Mouse (Mus musculus): ENCODE measurements around the gene Paqr8.
"Not testable (repeated sequence)": the region's sequence is repeated elsewhere in the genome, so short reads cannot be mapped to it uniquely, and the experiment has no call there.

Paqr8 gene

DNA sequence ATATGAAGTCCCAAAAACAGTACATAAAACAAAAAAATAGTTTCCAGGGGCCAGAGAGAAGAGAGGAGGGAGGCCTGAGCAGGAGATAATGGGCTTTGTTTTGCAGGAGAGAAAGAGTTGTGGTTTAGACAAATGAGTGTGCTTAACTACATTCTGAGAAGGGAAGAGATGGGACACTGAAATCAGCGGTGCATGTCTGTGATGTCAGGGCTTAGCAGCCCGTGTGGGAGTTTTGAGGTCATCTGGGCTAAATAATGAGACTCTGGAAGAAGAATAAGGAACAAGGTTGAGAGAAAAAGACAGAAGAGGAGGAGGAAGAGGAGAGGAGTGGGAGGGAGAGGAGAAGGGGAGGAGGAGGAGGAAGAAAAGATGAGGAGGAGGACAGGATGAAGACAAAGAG is 21.7 kb downstream of the Paqr8 start:
- no peak for DNase-seq (ENCODE audit: low read depth, low spot score)

DNA sequence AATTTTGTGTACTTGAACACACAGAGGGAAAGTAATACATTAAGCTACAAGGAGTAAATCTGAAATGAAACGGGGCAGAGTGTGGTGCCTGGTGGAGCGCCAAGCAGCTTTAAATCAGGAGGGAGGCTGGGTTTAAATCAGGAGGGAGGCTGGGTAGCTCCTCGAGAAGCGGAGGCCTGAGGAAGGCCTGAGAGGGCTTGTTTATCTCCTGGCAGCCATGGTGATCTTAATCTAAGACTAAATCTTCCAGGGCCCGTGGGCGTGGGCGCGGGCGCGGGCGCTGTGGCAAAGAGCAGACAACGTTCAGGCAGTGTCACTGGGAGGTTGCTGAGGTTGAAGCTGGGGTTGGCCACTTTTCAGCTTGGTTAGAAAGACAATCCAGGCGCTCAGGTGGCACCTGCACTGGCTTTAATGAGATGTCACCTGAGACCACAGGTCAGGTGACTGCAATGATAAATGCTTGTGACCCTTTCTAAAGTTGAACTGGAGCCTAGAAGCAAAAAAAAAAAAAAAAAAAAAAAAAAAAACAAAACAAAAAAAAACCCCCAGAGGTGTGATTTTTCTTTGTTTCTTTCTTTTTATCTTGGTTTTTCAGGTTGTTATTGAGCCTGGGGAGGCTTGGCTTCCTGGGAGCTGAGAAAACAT is 22.2 kb downstream of the Paqr8 start:
- no peak for DNase-seq (ENCODE audit: low read depth, low spot score)

DNA sequence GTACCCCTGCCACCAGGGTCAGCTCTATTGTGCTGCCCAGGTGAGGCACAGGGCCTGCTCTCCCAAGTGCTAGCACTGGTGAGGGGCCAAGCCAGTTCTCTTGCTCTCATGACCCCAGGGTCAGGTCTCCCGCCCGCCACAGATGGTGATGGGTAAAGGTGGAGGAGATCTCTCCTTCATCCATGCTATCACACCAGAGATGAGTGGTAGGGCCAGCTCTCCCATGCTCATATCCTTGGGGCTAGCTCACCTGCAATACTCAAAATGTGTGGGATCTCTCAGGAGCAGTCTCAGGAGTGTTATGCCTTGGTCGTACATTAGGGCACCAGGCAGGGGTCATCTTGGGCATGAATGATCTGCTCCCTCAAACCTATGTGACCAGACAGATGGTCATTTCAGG is 24.4 kb downstream of the Paqr8 start:
- no peak for DNase-seq (ENCODE audit: low read depth, low spot score)

DNA sequence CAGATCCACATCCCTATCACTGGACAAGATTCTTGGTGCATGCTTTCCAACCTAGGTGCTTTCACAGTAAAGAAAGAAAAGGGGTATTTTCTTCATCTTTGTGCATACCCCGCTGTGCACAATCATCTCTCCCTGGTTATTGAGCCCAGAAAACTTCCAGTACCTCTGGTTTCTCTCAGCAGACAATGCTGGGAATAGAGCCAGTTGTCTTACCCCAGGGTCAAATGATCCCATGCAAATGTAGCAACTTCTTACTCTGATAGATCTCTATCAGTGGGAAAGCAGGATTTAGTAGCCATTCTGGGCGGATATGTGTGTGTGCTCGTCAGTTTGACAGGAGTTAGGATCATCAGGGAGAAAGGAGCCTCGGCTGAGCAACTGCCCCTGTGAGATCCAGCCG is 25.2 kb downstream of the Paqr8 start:
- no peak for DNase-seq (ENCODE audit: low read depth, low spot score)

DNA sequence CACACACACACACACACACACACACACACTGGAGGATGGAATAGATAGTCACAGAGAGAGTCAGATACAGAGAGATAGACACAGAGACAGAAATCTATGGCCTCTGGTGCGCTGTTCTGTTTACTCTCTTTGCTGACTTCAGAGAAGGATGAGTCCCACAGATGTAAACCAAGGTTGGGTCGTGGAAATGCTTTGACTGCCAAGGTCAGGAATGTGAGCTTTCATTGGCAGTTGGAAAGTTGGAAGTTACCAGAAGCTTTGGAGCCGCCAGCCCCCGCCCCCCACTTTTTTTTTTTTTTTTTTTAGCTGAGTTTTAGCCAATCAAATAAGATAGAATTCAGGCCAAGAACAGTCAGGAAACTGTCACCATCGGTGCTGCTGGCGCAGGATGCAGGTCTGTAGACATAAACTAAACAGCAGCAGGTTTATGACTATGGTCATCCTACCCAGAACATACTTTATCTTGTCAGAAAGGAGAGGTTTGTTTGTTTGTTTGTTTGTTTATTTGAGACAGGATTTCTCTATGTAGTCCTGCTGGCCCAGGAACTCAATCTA is 27.2 kb downstream of the Paqr8 start:
- DNase-seq (ENCODE audit: low read depth, low spot score): no peak

DNA sequence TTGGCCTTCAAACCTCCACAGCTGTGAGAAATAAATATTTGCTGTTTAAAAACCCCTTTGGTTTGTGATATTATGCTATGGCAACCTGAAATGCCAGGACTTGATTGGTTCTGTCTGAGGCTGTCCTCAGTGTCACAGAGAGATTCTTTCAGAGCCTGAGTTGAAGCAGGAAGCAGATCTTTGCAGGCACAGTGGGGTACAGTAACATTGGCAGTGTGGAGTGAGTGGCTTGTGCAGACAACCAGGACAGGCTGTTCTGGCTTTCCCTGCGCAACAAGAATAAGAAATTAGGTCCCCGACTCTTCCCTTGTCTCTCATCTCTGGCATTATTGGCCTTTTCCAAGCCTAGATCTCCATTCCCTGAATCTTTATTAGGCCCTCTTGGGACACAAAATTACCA is 29.3 kb downstream of the Paqr8 start:
- no peak for DNase-seq (ENCODE audit: low read depth, low spot score)

DNA sequence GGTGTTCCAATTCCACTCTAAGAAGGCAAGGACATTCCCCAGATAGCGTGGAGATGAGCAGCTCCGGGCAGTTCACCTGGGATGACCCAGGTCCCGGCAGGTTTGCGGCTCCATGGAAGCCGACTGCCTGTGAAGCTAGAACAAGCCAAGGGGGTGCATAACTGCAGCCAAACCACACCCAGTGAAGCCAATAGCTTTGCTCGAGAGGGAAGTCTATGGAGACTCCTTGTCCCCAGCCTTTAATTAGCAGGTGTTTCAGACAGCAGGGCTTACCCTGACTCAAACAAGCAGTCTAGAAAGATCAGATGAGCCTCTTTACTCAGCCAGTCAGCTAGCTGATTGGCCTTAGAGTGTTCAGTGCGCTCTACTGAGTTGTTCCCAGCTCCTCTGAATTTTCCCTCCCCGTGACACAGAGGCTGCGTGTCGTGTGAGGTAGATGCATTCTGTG is 30.7 kb downstream of the Paqr8 start:
- no peak for DNase-seq (ENCODE audit: low read depth, low spot score)

DNA sequence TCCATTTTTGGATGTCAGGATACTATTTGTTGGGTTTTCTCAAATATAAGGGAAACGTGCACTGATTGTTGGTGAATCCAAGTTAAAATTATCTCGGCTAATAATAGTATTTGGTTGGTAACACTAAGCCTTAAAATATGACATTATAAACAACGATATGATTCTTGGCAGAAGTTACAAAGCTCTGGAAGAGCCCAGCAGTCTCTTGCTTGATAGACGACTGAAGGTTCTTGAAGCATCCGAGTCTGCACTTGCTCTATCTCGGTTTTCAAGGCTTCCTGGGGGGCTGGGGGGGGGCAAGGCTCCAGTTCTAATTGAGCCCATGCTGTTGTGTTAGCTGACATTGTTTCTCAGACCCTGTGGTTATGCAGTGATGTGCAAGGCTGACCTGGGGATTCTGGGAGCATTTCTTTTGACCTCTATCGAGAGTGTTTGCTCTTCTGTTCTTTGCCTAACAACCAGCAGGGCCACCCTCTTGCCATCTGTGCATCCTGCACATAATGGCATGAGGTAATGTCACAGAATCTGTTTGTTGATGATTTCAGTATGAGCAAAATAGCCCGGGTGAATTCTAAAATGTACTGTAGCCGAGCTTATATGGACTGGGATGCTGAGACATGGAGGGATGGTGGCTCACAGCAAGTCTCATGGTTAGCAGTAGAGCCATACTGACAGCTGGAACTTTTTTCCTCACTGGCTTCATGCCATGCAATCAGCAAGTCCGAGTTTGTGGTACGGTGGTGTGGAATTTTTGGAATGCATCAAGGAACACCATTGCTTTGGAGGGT is 32.4 kb downstream of the Paqr8 start:
- no peak for DNase-seq (ENCODE audit: low read depth, low spot score)

DNA sequence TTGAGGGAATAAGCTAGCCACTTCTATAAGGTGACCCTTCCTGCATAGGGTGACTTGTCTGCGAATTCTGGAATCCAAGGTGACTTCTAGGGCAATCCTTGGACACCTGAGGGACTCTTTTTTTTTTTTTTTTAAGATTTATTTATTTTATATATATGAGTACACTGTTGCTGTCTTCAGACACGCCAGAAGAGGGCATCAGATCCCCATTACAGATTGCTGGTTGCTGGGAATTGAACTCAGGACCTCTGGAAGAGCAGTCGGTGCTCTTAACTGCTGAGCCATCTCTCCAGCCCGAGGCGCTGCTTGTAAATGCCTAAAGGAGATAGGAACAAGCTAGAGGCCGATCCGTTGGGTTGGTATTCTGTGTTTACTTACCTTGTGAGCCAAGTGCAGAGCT is 34.9 kb downstream of the Paqr8 start:
- not testable (repeated sequence) for DNase-seq (ENCODE audit: low read depth, low spot score)

DNA sequence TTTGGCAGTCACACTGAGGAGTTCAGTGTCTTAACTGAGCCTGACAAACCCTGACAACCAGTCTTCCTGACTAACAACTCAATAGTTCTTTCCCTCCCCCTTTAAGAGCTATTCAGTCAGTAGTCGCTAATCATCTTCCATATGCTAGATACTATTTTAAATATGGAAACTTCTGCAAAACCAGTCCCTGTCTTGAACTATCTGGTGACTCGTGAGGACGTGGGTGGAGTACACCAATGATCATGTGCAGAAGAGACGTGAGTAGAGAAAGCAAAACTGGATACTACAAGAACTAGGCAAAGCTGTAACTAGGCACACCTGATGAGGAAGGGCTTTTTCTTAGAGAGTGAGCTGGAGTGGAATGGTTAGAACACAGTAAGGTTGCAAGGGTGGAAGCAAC is 35.5 kb downstream of the Paqr8 start:
- DNase-seq (ENCODE audit: low read depth, low spot score): no peak

DNA sequence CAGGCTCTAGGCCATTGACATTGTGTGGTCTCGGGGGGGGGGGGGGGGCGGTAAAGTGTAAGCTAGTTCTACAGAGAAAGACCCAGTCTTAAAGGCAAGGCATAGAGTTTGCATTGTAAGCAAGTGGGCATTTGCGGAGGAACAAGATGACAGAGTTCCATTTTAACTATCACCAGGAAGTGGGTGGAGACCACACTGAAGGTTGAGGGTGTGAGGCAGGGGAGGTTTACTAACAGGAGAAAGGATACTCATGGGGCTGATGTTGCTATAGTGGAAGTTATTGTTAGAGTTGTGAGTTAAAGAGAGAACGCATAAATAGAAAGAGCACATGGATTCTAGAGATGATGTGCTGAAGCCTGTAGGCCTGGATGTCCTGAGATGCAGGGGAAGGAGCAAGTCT is 36.0 kb downstream of the Paqr8 start:
- no peak for DNase-seq (ENCODE audit: low read depth, low spot score)

DNA sequence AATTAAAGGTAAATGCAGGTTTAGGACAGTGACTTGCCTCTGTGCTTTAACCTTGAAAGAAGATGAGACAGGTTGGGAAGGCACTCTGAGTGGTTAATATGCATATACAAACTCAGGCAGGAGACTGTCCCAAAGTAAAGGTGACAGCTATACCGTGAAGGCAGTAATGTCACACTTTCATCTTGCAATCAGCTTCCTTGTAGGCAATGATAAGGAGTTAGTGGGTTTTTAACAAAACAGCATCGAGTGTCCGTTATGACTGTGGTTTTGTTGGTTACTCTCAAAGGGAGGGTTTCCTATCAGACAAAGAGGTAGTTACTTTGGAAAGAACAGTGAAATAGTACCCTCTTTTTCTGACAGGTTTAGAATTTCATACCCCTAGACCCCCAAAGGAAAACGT is 38.1 kb downstream of the Paqr8 start:
- DNase-seq (ENCODE audit: low read depth, low spot score): no peak

DNA sequence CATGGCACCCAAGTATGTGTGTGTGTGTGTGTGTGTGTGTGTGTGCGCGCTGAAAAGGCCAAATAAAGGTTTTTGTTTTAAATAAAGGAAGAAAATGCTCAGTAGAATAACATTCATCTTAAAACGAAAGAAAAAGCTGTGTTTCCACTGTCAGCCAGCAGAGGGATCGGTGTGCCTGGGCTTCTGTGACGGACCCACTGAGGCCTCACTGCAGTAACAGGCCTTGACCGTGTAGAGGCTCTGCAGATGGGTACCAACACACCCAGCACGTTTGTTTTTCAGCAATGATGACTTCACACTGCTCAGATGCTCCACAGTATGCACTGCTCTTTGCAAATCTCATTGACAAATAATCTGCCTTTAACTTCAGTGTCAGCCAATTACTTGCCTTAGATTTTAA is 43.1 kb downstream of the Paqr8 start:
- peak; percentile 69 for DNase-seq (ENCODE audit: low read depth, low spot score)

DNA sequence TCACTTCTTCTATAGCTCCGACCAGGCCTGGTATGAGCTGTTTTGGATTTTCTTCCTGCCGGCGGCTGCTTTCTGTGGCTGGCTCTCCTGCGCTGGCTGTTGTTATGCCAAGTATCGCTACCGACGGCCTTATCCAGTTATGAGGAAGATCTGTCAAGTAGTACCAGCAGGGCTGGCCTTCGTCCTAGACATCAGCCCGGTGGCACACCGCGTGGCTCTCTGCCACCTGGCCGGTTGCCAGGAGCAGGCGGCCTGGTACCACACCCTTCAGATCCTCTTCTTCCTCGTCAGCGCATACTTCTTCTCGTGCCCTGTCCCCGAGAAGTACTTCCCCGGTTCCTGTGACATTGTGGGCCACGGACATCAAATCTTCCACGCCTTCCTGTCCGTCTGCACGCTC is 44.7 kb downstream of the Paqr8 start:
- no peak for DNase-seq (ENCODE audit: low read depth, low spot score)

DNA sequence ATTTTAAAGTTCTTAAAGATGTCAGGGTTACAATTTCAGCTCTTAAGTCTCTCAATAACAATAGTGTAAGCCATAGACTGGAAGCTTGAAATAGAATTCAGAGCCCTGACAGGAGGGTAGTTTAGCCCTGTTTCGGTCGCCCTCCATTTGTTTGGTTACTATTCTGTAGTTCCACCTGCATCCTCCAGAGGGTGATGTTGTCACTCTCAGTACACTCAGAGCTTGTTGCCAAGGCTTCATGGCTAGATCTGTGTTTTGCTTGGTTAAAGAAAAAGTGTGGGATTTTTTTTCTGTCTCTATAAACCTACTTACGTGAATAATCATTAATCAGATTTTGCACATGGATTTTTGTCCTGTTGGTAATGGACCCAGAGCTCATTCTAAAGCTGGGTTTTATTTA is 48.6 kb downstream of the Paqr8 start:
- no peak for DNase-seq (ENCODE audit: low read depth, low spot score)

DNA sequence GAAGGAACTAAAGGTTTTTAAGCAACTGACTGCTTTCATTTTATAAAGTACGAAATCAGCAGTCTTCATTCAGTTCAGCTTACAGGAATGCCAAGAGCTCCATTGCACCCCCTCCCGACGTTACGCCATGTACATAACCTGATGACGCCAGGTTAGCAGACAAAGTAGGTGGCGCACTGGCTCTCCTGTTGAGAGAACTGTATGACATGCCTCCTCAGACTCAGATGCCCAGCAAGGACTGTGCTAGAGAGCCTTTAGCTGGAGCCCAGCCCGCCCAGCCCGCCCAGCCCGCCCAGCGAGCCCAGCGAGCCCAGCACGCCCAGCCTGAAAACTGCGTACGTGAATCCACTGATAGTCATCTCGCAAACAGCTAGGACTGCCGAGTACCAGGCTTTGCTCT is 49.7 kb downstream of the Paqr8 start:
- DNase-seq (ENCODE audit: low read depth, low spot score): no peak

DNA sequence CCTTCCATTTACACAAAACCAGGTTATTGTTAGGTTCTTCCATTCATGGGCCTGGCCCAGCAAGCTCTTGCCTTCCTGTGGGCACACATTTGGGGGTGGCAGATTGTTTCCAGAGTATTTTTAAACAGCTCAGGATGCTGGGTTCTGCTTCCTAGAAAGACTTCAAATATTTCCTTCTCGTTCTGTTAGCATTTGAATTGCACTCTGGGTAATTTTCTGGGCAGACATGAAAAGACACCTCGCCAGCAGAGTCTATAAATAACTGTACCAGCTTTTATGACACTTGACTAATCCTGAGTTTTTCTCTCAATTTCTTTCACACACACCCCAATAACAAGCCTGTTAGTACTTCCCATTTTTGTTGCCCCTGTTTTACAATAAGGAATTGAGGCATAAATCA is 50.9 kb downstream of the Paqr8 start:
- DNase-seq (ENCODE audit: low read depth, low spot score): peak; percentile 58

DNA sequence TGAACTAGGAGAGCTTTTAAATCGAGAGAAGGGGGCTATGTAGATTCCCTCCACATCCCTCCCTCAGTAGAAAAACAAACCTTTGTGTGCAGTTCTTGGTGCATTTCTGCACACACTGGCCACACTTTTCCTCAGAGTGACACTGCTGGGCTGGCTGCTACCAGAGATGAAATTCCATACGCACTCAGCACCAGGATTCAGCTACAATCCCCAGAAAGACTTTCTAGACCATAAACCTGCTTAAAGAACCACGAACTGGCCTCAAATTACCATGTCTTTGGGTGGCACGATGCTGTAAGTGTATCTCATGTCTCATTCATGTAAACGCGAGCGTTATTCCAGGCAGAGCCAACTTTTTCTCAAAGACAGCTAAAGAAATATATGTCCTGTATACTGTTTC is 51.5 kb downstream of the Paqr8 start:
- DNase-seq (ENCODE audit: low read depth, low spot score): no peak

DNA sequence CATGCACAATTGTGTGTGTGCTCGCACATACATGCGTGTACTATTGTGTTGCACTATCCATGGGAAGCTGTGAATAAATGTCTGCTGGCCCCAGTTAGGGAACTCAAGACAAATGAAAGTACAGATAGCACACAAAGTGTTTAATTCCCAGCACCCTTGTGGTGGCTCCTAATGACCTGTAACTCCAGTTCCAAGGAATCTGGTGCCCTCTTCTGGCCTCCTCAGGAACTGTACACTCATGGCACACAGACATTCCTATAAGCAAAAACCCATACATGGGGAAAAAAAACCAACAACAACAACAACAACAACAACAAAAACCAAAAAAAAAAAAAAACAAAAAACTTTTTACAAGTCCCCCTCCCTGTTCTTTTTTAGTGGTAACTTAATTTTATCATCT is 52.6 kb downstream of the Paqr8 start:
- DNase-seq (ENCODE audit: low read depth, low spot score): no peak

DNA sequence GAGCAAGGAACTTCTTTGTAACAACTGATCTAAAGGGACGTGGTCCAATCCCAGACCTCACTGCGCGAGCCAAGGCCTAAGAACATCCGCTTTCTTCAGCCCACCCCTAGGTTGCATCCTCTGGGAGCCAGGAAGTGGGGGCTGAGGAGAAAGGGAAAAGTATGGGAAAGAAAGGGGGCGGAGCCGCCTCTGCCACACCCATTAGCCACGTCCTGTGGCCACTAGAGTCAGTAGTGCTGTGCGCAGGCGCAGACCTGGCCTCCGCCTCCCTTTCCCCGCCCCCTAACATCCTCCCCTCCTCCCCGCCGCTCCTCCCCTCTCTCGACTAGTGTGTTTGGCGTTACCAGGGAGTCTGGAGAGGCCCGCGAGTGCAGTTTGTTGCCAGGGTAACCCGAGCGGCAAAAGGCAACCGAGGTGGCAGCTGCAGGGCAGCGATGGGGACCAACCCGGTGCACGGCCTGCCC is 60.9 kb downstream of the Paqr8 start, which contains the start of gene Efhc1:
TSS of gene Efhc1 (plus strand) at position 327 of the 464 bp plus-strand sequence.
- peak; percentile 90 for DNase-seq (ENCODE audit: low read depth, low spot score)

DNA sequence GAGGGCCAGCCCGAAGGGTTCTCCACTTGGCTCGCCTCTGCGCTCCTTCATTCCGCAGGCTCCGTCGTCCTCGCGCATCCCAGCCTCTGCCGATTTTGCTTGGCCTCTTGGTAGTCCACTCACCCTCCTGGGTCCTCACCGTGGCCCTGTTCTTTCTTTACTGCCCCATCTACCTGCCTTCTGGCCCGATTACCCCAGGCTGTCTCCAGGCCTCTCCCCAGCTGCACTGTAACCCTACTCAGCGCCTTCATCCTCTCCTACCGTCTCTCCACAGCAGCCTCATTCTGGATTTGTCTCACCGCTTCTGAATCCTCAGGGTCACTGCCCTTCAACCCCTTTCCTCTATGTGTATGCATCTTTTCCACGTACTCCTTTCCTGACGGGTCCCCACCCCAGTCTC is 61.4 kb downstream of the Paqr8 start:
- no peak for DNase-seq (ENCODE audit: low read depth, low spot score)

DNA sequence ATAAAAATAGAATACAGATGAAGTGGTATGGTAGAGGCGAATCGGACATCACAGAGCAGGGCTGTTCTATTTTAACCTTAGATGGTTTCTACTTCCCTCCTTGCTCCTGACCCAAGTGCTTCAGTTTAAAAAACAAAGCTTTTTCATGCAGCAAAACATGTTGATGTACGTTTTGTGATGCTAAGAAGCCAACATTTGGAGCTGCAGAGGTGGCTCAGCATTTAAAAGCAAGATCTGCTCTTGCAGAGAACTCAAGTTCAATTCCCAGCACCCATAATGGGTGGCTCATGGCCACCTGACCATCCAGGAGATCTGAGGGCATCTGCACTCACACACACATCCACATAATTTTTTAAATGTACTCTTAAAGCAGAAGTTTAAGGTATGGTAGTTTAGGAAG is 64.5 kb downstream of the Paqr8 start:
- no peak for DNase-seq (ENCODE audit: low read depth, low spot score)

DNA sequence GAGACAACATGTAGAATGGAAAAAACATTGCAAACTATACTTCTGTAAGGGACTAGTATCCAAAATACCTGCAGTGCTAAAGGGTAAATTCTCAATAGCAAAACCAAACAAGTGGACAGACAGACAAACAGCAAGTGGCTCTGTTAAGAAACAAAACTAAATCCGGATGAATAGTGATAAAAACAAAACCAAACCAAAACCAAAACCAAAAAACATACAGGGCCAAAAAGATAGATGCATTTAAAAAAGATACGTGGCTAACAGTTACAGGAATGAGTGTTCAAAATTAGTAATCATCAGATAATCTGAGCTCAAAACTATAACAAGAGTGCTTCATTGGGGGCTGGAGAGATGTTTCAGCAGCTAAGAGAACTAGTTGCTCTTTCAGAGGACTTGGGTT is 79.2 kb downstream of the Paqr8 start:
- no peak for DNase-seq (ENCODE audit: low read depth, low spot score)

Measured in telencephalon, adult 2 months (tissue).